Mouse (Mus musculus) limb, embryonic 11.5 days (tissue): ENCODE data around the gene Usp33. TPM values are rescaled to one million over a fixed set of nuclear protein-coding genes. Genes with fewer than 3 reads are reported as not detected.

ENCODE experiments used
- ATAC-seq: fragments of 200-750 bp; cut with Nextera tagmentation; 2 replicates; pipeline ENCODE4 v1.8.0; 2017; ENCODE audit warnings: low read depth; ENCODE audit not compliant: insufficient number of reproducible peaks, low FRiP score, low TSS enrichment
- DNase-seq: peaks from one replicate; pipeline ENCODE4 v3.0.0-alpha.2; 2015; ENCODE audit warnings: low spot score
- H3K27ac ChIP-seq: fragments of 300-500 bp; sonication (generic); replicated peaks from 2 replicates; pipeline ENCODE4 v1.5.1; 2014; ENCODE audit warnings: low read depth, mild to moderate bottlenecking, low read length
- H3K27me3 ChIP-seq: fragments of 300-500 bp; sonication (generic); 2 replicates; pipeline ENCODE4 v1.6.1; 2014; ENCODE audit warnings: mild to moderate bottlenecking, low read length, mixed read lengths; ENCODE audit not compliant: control insufficient read depth, insufficient read depth
- H3K36me3 ChIP-seq: fragments of 300-500 bp; sonication (generic); 2 replicates; pipeline ENCODE4 v1.6.1; 2014; ENCODE audit warnings: mild to moderate bottlenecking, low read length, moderate library complexity, mixed read lengths; ENCODE audit not compliant: control insufficient read depth, insufficient read depth
- H3K4me1 ChIP-seq: fragments of 300-500 bp; sonication (generic); 2 replicates; pipeline ENCODE4 v1.6.1; 2014; ENCODE audit warnings: low read length, mixed read lengths; ENCODE audit not compliant: control insufficient read depth, insufficient read depth
- H3K4me2 ChIP-seq: fragments of 300-500 bp; sonication (generic); 2 replicates; pipeline ENCODE4 v1.6.1; 2014; ENCODE audit warnings: low read depth, mild to moderate bottlenecking, moderate library complexity; ENCODE audit not compliant: severe bottlenecking
- H3K4me3 ChIP-seq: fragments of 300-500 bp; sonication (generic); 2 replicates; pipeline ENCODE4 v1.5.1; 2014; ENCODE audit warnings: low read depth, low read length
- H3K9ac ChIP-seq: fragments of 300-500 bp; sonication (generic); 2 replicates; pipeline ENCODE4 v1.6.1; 2014; ENCODE audit warnings: mild to moderate bottlenecking, low read length
- H3K9me3 ChIP-seq: fragments of 300-500 bp; sonication (generic); 2 replicates; pipeline ENCODE4 v1.6.1; 2016; ENCODE audit warnings: low read length; ENCODE audit not compliant: control insufficient read depth
- WGBS: fragments of 180-500 bp; shearing (Covaris S2); extraction: QIAGEN DNeasy Blood & Tissue Kit; methylation state at CpG from one replicate; pipeline ENCODE4 v1.1.7; 2014; 5-methylcytosine and 5-hydroxymethylcytosine counted together
- polyA plus RNA-seq: library from polyadenylated mRNA; unstranded; fragments of >200 nt; fragmentation: Nextera tagmentation; extraction: Ambion mirVana; gene quantifications from 2 replicates; pipeline ENCODE4 v1.2.1, GENCODE M21; 2014

The Usp33 gene
- polyA plus RNA-seq, 1 experiment from 2014 or later: 55.7 TPM

- Histone ChIP-seq H3K9me3 (no peaks in the 10 kb centered on the region), H3K4me2 (no peak overlapping the region), H3K27me3 (no peaks in the 10 kb centered on the region), H3K9ac (no peak overlapping the region), H3K4me1 (no peaks in the 10 kb centered on the region), H3K27ac (no peak overlapping the region), H3K4me3 (no peak overlapping the region), H3K36me3 (peaks cover 3% of the 10 kb centered on the region)
- DNase-seq: no peak
- no peak for ATAC-seq
- 77% methylated on average over 11 of the region's 11 CpGs for WGBS
These were observed 37.8 kb downstream of the Usp33 start for GRCm38 (mm10) chr3:152384106-152384505.

GRCm38 (mm10) chr3:152395350-152396277 lies 49.3 kb downstream of the Usp33 start, which contains the start of gene Zzz3:
Zzz3 (plus strand) TSS chr3:152395473.
- under 1% methylated on average over 71 of the region's 108 CpGs for WGBS

GRCm38 (mm10) chr3:152396278-152396987 lies 50.2 kb downstream of the Usp33 start:
- Histone ChIP-seq H3K27me3 (no peaks in the 10 kb centered on the region), H3K9me3 (no peaks in the 10 kb centered on the region), H3K4me3 (peak overlapping the region; percentile 58), H3K9ac (peak overlapping the region; percentile 93), H3K36me3 (peaks cover 4% of the 10 kb centered on the region; the same call in 1 of the 2 replicates), H3K4me2 (peak overlapping the region; percentile 79), H3K4me1 (peaks cover 9% of the 10 kb centered on the region; the same call in 1 of the 2 replicates), H3K27ac (peak overlapping the region; percentile 97)
- under 1% methylated on average over 81 of the region's 102 CpGs for WGBS
- DNase-seq (peak; percentile 98), ATAC-seq (peak; percentile 90)

More at GRCm38 (mm10) chr3:152395350-152396277, 49.3 kb downstream of the Usp33 start, which contains the start of gene Zzz3:
- Histone ChIP-seq H3K9me3 (no peaks in the 10 kb centered on the region), H3K27ac (peak within 1 kb of the TSS; percentile 97), H3K4me1 (peaks cover 9% of the 10 kb centered on the region; the same call in 1 of the 2 replicates), H3K4me2 (peak within 1 kb of the TSS; percentile 66), H3K9ac (peak within 1 kb of the TSS; percentile 93), H3K36me3 (peaks cover 4% of the 10 kb centered on the region; the same call in 1 of the 2 replicates), H3K4me3 (peak within 1 kb of the TSS; percentile 58), H3K27me3 (no peaks in the 10 kb centered on the region)
- DNase-seq (peak; percentile 92), ATAC-seq (peak; percentile 90)

- H3K36me3 ChIP-seq: peaks cover 4% of the 10 kb centered on the region; the same call in 1 of the 2 replicates
- H3K4me1 ChIP-seq: peaks cover 9% of the 10 kb centered on the region; the same call in 1 of the 2 replicates
- peak overlapping the region; percentile 79 for H3K4me2 ChIP-seq
- ATAC-seq: no peak
- no peak for DNase-seq
- 1% methylated on average over 10 of the region's 10 CpGs for WGBS
- no peaks in the 10 kb centered on the region for H3K27me3 ChIP-seq
- peak overlapping the region; percentile 93 for H3K9ac ChIP-seq
- peak overlapping the region; percentile 97 for H3K27ac ChIP-seq
- peak overlapping the region; percentile 58 for H3K4me3 ChIP-seq
- no peaks in the 10 kb centered on the region for H3K9me3 ChIP-seq
These were observed 50.7 kb downstream of the Usp33 start for GRCm38 (mm10) chr3:152396988-152397314.

GRCm38 (mm10) chr3:152397335-152397940 lies 51.2 kb downstream of the Usp33 start:
- Histone ChIP-seq H3K27me3 (no peaks in the 10 kb centered on the region), H3K4me3 (peak overlapping the region; percentile 58), H3K9ac (peak overlapping the region; percentile 93), H3K4me2 (peak overlapping the region; percentile 79), H3K9me3 (no peaks in the 10 kb centered on the region), H3K4me1 (peaks cover 9% of the 10 kb centered on the region; the same call in 1 of the 2 replicates), H3K27ac (no peak overlapping the region), H3K36me3 (peaks cover 4% of the 10 kb centered on the region; the same call in 1 of the 2 replicates)
- WGBS: 74% methylated on average over 9 of the region's 9 CpGs
- no peak for DNase-seq
- no peak for ATAC-seq

GRCm38 (mm10) chr3:152400441-152400840 lies 54.2 kb downstream of the Usp33 start:
- Histone ChIP-seq H3K36me3 (peaks cover 2% of the 10 kb centered on the region; the same call in 1 of the 2 replicates), H3K4me2 (no peak overlapping the region), H3K27me3 (no peaks in the 10 kb centered on the region), H3K27ac (no peak overlapping the region), H3K9ac (no peak overlapping the region), H3K4me3 (no peak overlapping the region), H3K4me1 (0 out of 2 replicates have a peak, but pooled peaks cover 4% of the 10 kb centered on the region), H3K9me3 (no peaks in the 10 kb centered on the region)
- DNase-seq (no peak), ATAC-seq (no peak)
- 92% methylated on average over 5 of the region's 5 CpGs for WGBS

GRCm38 (mm10) chr3:152400875-152401274 lies 54.6 kb downstream of the Usp33 start:
- no peaks in the 10 kb centered on the region for H3K27me3 ChIP-seq
- no peaks in the 10 kb centered on the region for H3K9me3 ChIP-seq
- no peak overlapping the region for H3K4me2 ChIP-seq
- H3K4me3 ChIP-seq: no peak overlapping the region
- H3K36me3 ChIP-seq: peaks cover 2% of the 10 kb centered on the region; the same call in 1 of the 2 replicates
- no peak overlapping the region for H3K27ac ChIP-seq
- DNase-seq: no peak
- H3K4me1 ChIP-seq: 0 out of 2 replicates have a peak, but pooled peaks cover 4% of the 10 kb centered on the region
- no peak overlapping the region for H3K9ac ChIP-seq
- 84% methylated on average over 3 of the region's 3 CpGs for WGBS
- no peak for ATAC-seq
